Mouse (Mus musculus) cerebellum, postnatal 4 days (tissue): ENCODE measurements around the gene Map3k3.
"Not testable (repeated sequence)": the region's sequence is repeated elsewhere in the genome, so short reads cannot be mapped to it uniquely, and the experiment has no call there.

Source experiments
- DNase-seq, 2 experiments: peaks; one replicate each; pipeline ENCODE4 v3.0.0; 2022; ENCODE audit warnings: low spot score in 2 of 2, mixed read lengths in 1 of 2

Gene Map3k3

DNA sequence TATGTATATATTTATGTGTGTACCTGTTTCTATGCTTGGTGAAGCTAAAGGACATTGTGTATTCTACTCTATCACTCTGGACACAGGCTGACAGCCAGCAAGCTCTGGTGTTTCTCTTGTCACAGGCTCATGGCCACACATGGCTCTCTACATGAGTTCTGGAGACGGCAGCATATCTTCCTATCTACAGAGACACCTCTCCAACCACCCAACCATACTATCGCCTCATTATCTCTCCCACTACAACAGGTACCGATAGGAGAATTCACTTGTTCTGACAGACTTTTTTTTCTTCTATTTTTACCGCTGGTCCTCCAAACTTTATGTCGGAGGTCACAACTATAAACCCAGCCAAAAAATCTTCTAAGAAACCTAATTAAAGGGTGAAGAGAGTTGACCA, 107.8 kb downstream of the Map3k3 start:
- no peak for DNase-seq

DNA sequence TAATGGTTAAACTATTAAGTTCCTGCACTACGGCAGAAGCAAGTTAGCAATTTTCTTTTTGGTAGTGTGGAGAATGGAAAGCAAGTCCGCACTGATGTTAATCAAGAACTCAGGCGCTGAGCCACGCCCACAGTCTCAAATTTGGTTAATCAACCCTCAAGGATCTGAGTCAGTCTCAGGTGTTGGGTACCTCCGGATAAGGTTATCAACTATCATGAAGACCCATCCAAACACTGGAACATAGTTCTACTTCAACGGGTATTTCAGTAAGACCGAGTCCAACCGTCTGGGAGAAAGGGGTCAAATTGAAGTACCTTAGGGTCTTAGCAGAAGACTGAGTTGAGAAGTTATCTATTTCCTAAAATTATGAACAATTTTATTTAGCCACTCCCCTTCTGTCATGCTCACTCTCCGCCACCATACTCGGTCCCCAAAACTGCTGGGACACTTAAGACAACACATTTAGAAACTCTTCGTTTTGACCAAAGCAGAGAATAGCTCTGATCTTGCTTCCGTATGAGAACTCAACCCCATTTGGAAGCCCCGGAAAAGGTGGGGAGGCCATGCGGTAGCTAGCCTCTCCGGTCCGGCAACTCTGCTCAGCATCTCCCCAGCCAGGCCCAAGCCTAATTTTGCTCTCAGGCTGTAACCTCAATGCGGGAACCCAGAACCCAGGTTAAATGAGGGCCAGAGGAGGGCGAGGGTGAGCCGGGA, 108.4 kb downstream of the Map3k3 start:
- no peak for DNase-seq

DNA sequence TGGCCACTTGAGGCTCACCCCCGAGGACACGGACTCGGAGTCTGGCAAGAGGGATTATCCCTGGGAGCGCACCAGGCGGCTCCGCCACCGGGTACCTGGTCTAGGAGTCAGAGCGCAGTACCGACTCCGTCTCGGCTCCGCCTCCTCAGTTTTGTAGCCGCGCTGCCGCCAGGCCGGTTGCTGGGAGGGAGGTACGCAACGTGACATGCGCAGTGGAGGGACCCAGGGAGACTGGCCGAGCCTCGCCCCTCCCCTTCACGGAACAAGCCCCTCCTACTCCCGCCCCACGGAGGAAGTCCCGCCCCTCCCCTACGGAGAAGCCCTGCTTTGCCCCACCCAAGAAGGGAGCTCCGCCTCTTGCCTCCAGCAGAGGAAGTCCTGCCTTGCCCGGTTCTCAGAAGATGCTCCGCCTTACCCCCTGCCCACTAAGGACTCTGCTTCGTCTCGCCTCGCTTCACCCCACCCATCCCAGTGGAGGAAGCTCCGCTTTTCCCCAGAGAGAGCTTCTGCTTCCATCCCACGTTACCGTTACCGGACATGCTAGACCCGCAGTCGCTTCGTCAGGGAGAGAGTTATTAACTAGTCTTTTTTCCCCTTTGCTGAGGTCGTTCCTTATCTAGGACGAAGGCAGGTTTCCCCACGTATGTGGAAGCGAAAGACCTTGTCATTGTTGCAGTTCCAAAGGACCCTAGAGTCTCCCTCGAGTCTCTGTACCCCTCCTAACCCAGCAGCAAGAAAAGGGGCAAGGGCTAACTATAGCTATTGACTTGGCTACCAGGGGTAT, 109.2 kb downstream of the Map3k3 start:
- DNase-seq: peak; percentile 87 to 95

DNA sequence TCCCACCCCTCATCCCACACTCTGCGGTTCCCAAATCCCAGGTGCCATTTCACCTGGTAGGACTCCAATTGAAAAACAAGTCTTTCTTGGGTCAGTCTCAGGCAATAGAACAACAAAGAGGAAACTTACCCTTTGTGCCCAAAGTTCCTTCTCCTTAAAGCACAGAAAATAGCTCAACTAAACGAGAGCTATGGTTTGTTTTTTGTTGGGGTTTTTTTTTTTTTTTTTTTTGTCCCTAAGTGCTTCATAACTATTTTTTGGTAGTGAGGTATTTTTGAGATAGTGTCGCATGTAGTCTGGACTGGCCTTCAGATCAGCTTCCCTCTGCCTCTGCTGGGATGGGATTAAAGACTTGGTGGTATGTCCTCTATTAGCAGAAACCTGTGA, 109.7 kb downstream of the Map3k3 start:
- DNase-seq: no peak

DNA sequence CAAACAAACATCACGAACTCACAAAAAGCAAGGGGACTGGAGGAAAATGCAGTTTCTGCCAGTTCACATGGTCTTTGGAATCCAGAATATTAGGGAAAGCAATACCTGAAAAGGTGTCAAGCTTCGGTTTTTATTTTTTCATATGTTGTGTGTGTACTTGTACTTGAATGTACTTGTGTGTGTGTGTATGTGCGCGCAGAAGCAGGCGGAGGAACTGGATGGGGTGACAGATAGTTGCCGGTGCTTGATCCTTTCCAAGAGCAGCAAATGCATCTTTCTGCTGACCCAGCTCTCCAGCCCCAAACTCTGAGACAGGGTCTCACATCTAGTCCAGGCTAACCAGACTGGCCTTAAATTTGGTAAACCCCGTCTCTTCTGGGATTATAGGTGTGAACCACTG, 110.5 kb downstream of the Map3k3 start:
- DNase-seq: no peak

DNA sequence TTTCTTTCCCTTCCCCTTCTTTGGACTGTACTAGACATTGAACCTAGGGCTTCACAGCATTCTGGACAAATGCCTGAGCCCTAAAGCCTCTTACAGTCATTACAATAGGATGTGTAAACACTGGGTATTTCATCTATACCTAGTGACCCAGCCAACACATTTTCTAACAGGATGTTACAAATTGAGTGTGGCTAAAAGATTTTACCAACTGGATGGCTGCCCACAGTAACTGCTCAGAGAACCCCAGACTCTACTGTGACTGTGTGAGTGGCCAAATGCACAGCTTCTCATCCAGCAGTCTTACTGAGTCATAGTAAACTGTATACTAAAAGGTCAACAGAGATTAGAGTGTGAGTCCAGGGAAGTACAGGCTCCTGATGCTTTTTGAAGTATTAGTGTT, 110.9 kb downstream of the Map3k3 start:
- DNase-seq: no peak

DNA sequence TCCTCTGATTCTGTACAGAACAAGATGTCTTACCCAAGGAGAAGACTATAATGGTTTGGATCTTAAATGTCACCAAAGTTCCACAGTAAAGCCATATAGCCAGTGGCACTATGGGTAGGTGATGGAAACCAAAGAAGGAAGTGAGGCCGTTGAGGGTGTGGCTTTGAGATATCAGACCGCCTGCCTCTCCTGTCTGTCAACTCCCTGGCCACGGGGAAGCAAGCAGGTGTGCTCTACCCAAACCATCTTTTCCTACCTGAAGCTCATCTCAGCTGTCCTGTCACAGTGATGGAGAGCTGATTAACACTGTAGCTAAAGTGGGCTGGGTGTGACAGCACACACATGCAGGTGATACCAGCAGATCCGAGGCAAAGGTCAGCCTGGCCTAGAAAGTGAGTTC, 113.9 kb downstream of the Map3k3 start:
- no peak for DNase-seq

DNA sequence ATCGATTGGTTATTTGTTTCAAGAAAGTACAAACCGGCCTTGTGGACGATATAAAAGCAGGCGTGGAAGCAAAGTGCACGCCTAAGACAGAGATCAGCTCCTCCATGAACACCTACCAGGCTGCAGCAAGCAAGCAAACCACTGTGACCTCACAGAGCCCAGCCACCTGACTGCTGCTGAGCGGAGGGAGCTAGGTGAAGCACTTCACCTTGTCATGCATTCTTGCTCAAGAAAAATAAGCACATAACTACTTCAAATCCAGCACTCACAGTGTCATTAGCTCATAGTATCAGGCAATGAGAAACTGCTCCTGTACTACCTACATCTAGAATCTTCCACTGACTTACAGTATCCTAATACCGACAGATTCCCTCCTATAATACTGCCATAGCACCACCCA, 115.6 kb downstream of the Map3k3 start:
- not testable (repeated sequence) for DNase-seq

DNA sequence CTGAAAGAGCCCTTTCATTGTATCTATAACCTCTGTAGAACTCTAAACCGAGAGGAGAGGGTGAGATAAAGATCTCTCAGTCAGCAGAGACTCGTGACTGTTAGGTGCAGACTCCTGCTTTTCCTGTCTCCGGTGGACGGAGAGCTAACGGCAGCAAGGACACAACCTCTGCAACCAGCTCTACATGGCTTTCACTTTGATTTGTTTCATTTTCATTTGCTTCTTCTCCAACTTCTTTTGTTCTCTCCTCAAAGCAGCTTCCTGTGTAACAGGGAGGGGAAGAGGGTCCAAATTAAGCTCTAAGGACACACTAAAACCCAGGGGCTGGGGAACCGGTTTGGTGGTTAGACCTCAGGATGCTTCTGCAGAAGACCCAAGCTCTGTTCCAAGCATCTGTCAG, 116.3 kb downstream of the Map3k3 start:
- no peak for DNase-seq

DNA sequence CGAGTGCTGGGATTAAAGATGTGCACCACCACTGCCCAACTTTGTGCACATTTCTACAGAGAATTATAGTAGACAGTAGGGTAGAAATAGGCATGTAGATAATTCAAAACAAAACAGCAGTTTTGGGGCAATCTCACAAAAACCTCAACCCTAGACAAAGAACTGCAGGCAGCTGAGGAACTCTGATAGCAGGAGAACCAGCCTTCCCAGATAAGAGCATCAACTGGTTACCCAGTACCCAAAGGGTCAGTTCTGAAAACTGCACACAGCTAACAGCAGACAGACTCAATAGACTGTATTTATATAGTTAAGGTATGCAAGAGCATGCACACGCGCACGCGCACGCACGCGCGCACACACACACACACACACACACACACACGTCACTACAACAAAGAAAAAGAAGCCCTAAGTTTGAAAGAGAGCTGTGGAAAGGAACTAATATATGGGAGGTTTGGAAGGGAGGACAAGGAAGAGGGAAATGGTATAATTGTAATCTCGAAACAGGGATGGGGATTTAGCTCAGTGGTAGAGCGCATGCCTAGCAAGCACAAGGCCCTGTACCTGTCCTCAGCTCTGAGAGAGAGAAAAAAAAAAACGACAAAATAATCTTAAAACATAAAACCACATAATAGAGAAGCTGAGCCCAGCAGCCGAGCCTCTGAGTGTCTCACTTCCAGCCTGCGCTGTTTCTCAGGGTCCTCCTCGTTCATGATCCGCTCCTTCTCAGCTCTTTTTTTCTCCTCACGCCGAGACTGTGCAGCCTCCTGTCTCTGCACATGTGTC, 117.1 kb downstream of the Map3k3 start:
- DNase-seq: no peak

DNA sequence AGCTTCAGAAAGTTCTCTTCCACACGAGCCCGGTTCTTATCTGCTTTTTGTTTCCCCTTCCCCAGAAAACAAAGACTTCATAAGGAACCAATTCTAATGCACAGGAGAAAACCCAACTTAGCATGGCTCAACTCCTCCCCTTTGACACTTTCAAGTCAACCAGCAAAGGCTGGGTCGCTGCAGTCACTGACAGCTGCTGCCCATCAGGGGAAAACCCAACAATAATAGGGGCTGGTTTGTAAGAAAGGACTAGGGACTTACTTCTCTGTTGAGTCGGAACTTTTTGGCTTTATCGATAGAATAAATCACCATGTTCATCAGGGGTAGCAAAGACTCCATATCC, 117.7 kb downstream of the Map3k3 start, which contains the start of gene Strada:
Gene Strada (minus strand): TSS at position 46 of the 343 bp plus-strand sequence.
- DNase-seq: no peak
